Mouse (Mus musculus) thymus, adult 2 months (tissue): ENCODE measurements around the gene Notch3.

Experiments used
- CTCF ChIP-seq: fragments of 200-500 bp; IDR thresholded peaks from 2 replicates; pipeline ENCODE4 v1.5.1; 2012; ENCODE audit warnings: mild to moderate bottlenecking, control low read depth, low read length, moderate library complexity, borderline replicate concordance; ENCODE audit not compliant: control insufficient read depth, poor library complexity, insufficient read depth; ENCODE audit errors: extremely low read depth
- POLR2A ChIP-seq: fragments of 200-500 bp; IDR thresholded peaks from 2 replicates; pipeline ENCODE4 v1.6.1; 2012; ENCODE audit warnings: mild to moderate bottlenecking, low read length, control low read depth, moderate library complexity; ENCODE audit not compliant: control insufficient read depth, poor library complexity, insufficient read depth; ENCODE audit errors: extremely low read depth

DNA sequence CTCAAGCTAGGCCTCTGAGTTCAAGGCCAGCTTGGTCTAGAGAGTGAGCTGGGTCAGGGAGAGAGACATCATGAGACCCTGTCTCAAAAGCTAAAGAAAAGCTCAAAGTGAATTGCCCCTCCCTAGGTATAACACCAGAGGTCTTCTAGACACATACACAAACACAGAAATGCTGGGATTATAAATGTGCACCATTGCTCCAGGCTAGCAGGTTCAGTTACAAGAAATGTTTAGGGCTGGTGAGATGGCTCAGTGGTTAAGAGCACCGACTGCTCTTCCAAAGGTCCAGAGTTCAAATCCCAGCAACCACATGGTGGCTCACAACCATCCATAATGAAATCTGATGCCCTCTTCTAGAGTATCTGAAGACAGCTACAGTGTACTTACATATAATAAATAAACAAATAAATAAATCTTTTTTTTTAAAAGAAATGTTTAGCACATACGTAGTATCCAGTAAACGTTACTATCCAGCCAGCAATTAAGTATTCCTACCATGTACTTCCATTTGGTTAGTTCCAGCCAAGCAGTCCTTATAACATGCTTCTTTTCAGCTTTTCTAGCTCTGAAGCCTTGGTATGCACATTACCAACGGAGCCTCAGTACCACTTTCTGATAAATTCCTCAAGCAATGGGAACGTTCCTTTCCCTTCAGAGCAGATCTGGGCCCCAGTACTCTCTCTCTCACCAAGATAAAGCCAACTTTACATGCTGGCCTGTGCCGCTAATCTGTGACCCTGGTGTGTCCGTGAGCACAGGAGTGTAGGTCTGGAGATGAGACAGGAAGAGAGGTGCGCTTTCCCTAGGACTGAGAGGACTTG, 54.0 kb downstream of the Notch3 start:
- TF ChIP-seq CTCF (no peak), POLR2A (no peak)
